Mouse (Mus musculus) cortical plate, adult 2 months (tissue): Measurements from ENCODE around the gene Tmeff2. TPM values are rescaled to one million over a fixed set of nuclear protein-coding genes. Genes with fewer than 3 reads are reported as not detected.

Experiments used
- H3K27ac ChIP-seq: fragments of 200-500 bp; 2 replicates; pipeline ENCODE4 v1.5.1; 2012; ENCODE audit warnings: low read length, control low read depth, inconsistent platforms; ENCODE audit not compliant: insufficient read depth
- H3K4me1 ChIP-seq: fragments of 200-500 bp; 2 replicates; pipeline ENCODE4 v1.6.1; 2011; ENCODE audit warnings: low read length; ENCODE audit not compliant: control insufficient read depth, insufficient read depth
- H3K4me3 ChIP-seq: fragments of 200-500 bp; 2 replicates; pipeline ENCODE4 v1.5.1; 2011; ENCODE audit warnings: mild to moderate bottlenecking, low read length, control low read depth; ENCODE audit not compliant: insufficient read depth
- CTCF ChIP-seq: fragments of 200-500 bp; IDR thresholded peaks from 2 replicates; pipeline ENCODE4 v1.5.1; 2011; ENCODE audit warnings: mild to moderate bottlenecking, control low read depth, low read length; ENCODE audit not compliant: insufficient read depth; ENCODE audit errors: extremely low read depth
- POLR2A ChIP-seq: fragments of 200-500 bp; IDR thresholded peaks from 2 replicates; pipeline ENCODE4 v1.6.1; 2011; ENCODE audit warnings: mild to moderate bottlenecking, low read length, control low read depth; ENCODE audit not compliant: insufficient read depth; ENCODE audit errors: extremely low read depth
- polyA plus RNA-seq: library from polyadenylated mRNA; depleted of rRNA; stranded (reverse); fragments of >200 nt; gene quantifications from 2 replicates; pipeline ENCODE4 v1.2.3, GENCODE M21; 2012

The Tmeff2 gene
- polyA plus RNA-seq, 1 experiment: 63.0 TPM

- TF ChIP-seq CTCF (no peak), POLR2A (no peak)
- no peak overlapping the region; the same call in 1 of the 2 replicates for H3K27ac ChIP-seq
- peaks cover 7% of the 10 kb centered on the region for H3K4me1 ChIP-seq
- no peak overlapping the region for H3K4me3 ChIP-seq
These were observed 79.1 kb downstream of the Tmeff2 start for GRCm38 (mm10) chr1:50979358-50980081.

GRCm38 (mm10) chr1:50980591-50980990, 80.1 kb downstream of the Tmeff2 start:
- no peak overlapping the region; the same call in 1 of the 2 replicates for H3K27ac ChIP-seq
- no peak overlapping the region for H3K4me3 ChIP-seq
- TF ChIP-seq CTCF: no peak
- no peak for TF ChIP-seq POLR2A
- H3K4me1 ChIP-seq: peaks cover 7% of the 10 kb centered on the region

GRCm38 (mm10) chr1:50981151-50981828, 80.8 kb downstream of the Tmeff2 start:
- peaks cover 7% of the 10 kb centered on the region for H3K4me1 ChIP-seq
- H3K4me3 ChIP-seq: no peak overlapping the region
- peak overlapping the region; percentile 91 for H3K27ac ChIP-seq
- TF ChIP-seq POLR2A (no peak), CTCF (no peak)

GRCm38 (mm10) chr1:50990661-50991060, 90.2 kb downstream of the Tmeff2 start:
- no peak overlapping the region for H3K4me3 ChIP-seq
- TF ChIP-seq CTCF (no peak), POLR2A (no peak)

GRCm38 (mm10) chr1:50994505-50994904, 94.1 kb downstream of the Tmeff2 start:
- H3K4me1 ChIP-seq: no peaks in the 10 kb centered on the region
- no peak overlapping the region for H3K27ac ChIP-seq
- TF ChIP-seq POLR2A (no peak), CTCF (no peak)
- no peak overlapping the region for H3K4me3 ChIP-seq

More at GRCm38 (mm10) chr1:50990661-50991060, 90.2 kb downstream of the Tmeff2 start:
- Histone ChIP-seq H3K27ac (no peak overlapping the region), H3K4me1 (no peaks in the 10 kb centered on the region)

- Histone ChIP-seq H3K4me3 (no peak overlapping the region), H3K4me1 (no peaks in the 10 kb centered on the region), H3K27ac (no peak overlapping the region)
- TF ChIP-seq CTCF: no peak
- TF ChIP-seq POLR2A: no peak
These were observed 99.3 kb downstream of the Tmeff2 start for GRCm38 (mm10) chr1:50999793-51000192.

GRCm38 (mm10) chr1:51008344-51008743, 107.9 kb downstream of the Tmeff2 start:
- no peak overlapping the region for H3K27ac ChIP-seq

GRCm38 (mm10) chr1:51040249-51040648, 139.8 kb downstream of the Tmeff2 start:
- no peak for TF ChIP-seq POLR2A
- no peak for TF ChIP-seq CTCF
- H3K4me3 ChIP-seq: no peak overlapping the region
- no peaks in the 10 kb centered on the region; the same call in 1 of the 2 replicates for H3K4me1 ChIP-seq
- no peak overlapping the region for H3K27ac ChIP-seq

More at GRCm38 (mm10) chr1:51008344-51008743, 107.9 kb downstream of the Tmeff2 start:
- TF ChIP-seq CTCF (no peak), POLR2A (no peak)
- Histone ChIP-seq H3K4me3 (no peak overlapping the region), H3K4me1 (no peaks in the 10 kb centered on the region; the same call in 1 of the 2 replicates)

- TF ChIP-seq POLR2A: no peak
- TF ChIP-seq CTCF: no peak
- Histone ChIP-seq H3K4me1 (peaks cover 1% of the 10 kb centered on the region), H3K4me3 (no peak overlapping the region), H3K27ac (peak overlapping the region; percentile 21; the same call in 1 of the 2 replicates)
These were observed 144.4 kb downstream of the Tmeff2 start for GRCm38 (mm10) chr1:51044810-51045209.
